In the genomic region with DNA sequence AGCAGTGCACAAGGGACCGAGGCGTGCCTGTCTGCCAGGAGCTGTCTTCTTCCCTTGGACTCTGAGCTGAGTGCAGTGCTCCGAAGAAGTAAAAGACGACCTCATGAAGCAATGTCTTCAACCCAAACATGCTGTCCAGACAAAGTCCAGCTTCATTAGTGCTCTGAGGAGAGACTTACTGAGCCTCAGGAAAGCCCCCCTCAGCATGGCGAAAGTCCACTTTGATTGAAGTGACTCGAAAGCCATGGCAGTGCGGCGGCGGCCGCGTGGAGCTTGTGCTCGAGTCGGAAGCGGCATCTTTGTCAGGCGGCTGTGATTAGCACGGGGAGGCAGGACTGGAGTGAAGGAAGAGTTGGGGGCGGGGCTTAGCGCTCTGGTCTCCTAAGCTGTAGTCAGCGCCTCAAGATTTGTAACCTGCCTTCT, we compare ENCODE assay signal across 7 mouse cellular contexts.
A peak's percentile ranks its signal among the peaks of the same experiment; 100 is the strongest.
DNase-seq lines count a peak whose midpoint lies in the region; ATAC-seq and TF ChIP-seq lines count a peak whose summit lies in the region.

No protein-coding gene starts in this region.

- H3K36me3 ChIP-seq in embryonic facial prominence, embryonic 13.5 days, result no peaks in the 10 kb centered on the region
- no peaks in the 10 kb centered on the region for H3K36me3 ChIP-seq in small intestine, adult 2 months (ENCODE audit: control insufficient read depth, insufficient read depth, low read length)

- no peak for ATAC-seq in embryonic facial prominence, embryonic 13.5 days (ENCODE audit: insufficient number of reproducible peaks, insufficient read depth, low FRiP score, low TSS enrichment, low read depth)
- peak; percentile 28 to 49; a peak in 2 of 4 replicates for ATAC-seq in hematopoietic stem cell, adult 5-6 weeks (replicated peaks in 1 of 2; ENCODE audit: insufficient read depth in 1 of 2, low FRiP score in 2 of 2, low TSS enrichment in 1 of 2, low read depth in 1 of 2, poor library complexity in 2 of 2, severe bottlenecking in 2 of 2)
- 0 out of 2 replicates have a peak, but pooled peaks have one; percentile 21 for ATAC-seq in megakaryocyte, adult 5-6 weeks (ENCODE audit: poor library complexity, severe bottlenecking)

- H3K4me2 ChIP-seq in embryonic facial prominence, embryonic 13.5 days, result peak overlapping the region; percentile 66

- peaks cover 24% of the 10 kb centered on the region for H3K4me1 ChIP-seq in embryonic facial prominence, embryonic 13.5 days
- peaks cover 10% of the 10 kb centered on the region for H3K4me1 ChIP-seq in small intestine, adult 2 months (ENCODE audit: control insufficient read depth, insufficient read depth, insufficient read length, low read length)

- no peaks in the 10 kb centered on the region for H3K9me3 ChIP-seq in embryonic facial prominence, embryonic 13.5 days

- DNase-seq in urinary bladder, postnatal 25 days (ENCODE audit: low spot score), result peak; percentile 38
- DNase-seq in urinary bladder, postnatal 10 days (ENCODE audit: low spot score), result no peak
- DNase-seq in left cerebral cortex, postnatal 25 days (ENCODE audit: low spot score in 2 of 2), result peak; percentile 33 to 35

- WGBS in embryonic facial prominence, embryonic 13.5 days, result 4% methylated on average over 19 of the region's 19 CpGs
- WGBS in small intestine, adult 2 months, result 3% methylated on average over 19 of the region's 19 CpGs

- no peaks in the 10 kb centered on the region; the same call in 1 of the 2 replicates for H3K27me3 ChIP-seq in embryonic facial prominence, embryonic 13.5 days
- no peaks in the 10 kb centered on the region for H3K27me3 ChIP-seq in small intestine, adult 2 months (ENCODE audit: control insufficient read depth, insufficient read depth, low read length)

- TF ChIP-seq POLR2A in small intestine, adult 2 months (IDR thresholded peaks at IDR 0.05; ENCODE audit: low read depth, low read length), result peak; percentile 62

- peak overlapping the region; percentile 42 for H3K4me3 ChIP-seq in embryonic facial prominence, embryonic 13.5 days
- peak overlapping the region; percentile 64 for H3K4me3 ChIP-seq in small intestine, adult 2 months (ENCODE audit: low read depth, low read length)

- no peak for TF ChIP-seq CTCF in small intestine, adult 2 months (IDR thresholded peaks at IDR 0.05; ENCODE audit: extremely low read depth, insufficient read length, insufficient replicate concordance, low read depth, low read length)

- intact Hi-C loops in left cerebral cortex, postnatal 25 days (cut with DNase I), result loop anchor here (5.0 kb wide), 1 partner anchor 107 kb away; no protein-coding TSS in a partner anchor

- no peak overlapping the region for H3K27ac ChIP-seq in embryonic facial prominence, embryonic 13.5 days
- H3K27ac ChIP-seq in small intestine, adult 2 months (ENCODE audit: insufficient read depth, low read depth, low read length), result peak overlapping the region; percentile 73

- peak overlapping the region; percentile 58; the same call in 1 of the 2 replicates for H3K9ac ChIP-seq in embryonic facial prominence, embryonic 13.5 days
